Mouse (Mus musculus): ENCODE results near the gene Fgf8.

DNA sequence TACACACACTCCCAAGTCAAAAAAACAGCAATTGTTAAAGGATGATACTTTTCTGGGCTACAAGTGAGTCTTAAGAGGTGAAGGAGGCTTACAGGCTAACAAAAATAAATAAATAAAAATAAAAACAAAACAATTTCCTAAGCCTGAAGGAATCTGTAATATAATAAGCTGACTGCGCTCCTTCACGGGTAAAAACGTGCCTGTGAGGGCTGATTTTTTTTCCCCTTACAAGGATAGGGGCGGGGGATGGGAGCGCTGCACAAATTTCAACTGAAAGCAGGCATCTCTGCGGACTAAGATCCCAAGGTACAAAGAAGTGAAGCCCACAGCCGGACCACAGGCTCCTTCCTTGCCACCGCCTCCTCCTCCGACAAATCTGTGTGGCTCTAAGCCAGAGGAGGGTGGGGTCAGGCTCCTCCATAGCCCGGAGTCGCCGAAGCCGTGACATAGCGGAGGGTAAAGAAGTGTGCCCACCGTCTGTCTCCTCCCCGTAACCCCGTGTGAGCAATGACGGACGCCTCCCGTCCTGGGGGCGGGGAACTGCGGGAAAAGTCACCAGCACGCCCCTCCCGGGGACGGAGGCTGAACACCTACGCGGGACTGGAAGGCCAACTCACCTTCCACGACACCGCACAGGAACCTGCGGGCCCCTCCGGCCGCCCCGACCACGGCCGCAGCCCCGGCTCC, 39.7 kb upstream of the Fgf8 start:
- no peak for TF ChIP-seq CTCF (IDR thresholded peaks at IDR 0.05)
- TF ChIP-seq EP300 (IDR thresholded peaks at IDR 0.05) = no peak
